Mouse (Mus musculus) forebrain, embryonic 11.5 days (tissue): Measurements from ENCODE around the gene Fgd6. TPM values are rescaled to one million over a fixed set of nuclear protein-coding genes. Genes with fewer than 3 reads are reported as not detected.
A peak's percentile ranks its signal among the peaks of the same experiment; 100 is the strongest.

Experiments used
- ATAC-seq: fragments of 200-750 bp; cut with Nextera tagmentation; replicated peaks from 2 replicates; pipeline ENCODE4 v1.8.0; 2017; ENCODE audit warnings: moderate TSS enrichment; ENCODE audit not compliant: low FRiP score
- DNase-seq: peaks from one replicate; pipeline ENCODE4 v3.0.0-alpha.2; 2017; ENCODE audit warnings: low spot score
- H3K27ac ChIP-seq: fragments of 300-500 bp; sonication (generic); 2 replicates; pipeline ENCODE4 v1.5.1; 2014; ENCODE audit warnings: low read depth, low read length
- H3K27me3 ChIP-seq: fragments of 300-500 bp; sonication (generic); 2 replicates; pipeline ENCODE4 v1.6.1; 2014; ENCODE audit warnings: mild to moderate bottlenecking, low read length, mixed read lengths; ENCODE audit not compliant: control insufficient read depth, insufficient read depth
- H3K36me3 ChIP-seq: fragments of 300-500 bp; sonication (generic); 2 replicates; pipeline ENCODE4 v1.6.1; 2014; ENCODE audit warnings: mild to moderate bottlenecking, low read length, moderate library complexity, mixed read lengths; ENCODE audit not compliant: control insufficient read depth, insufficient read depth
- H3K4me1 ChIP-seq: fragments of 300-500 bp; sonication (generic); replicated peaks from 2 replicates; pipeline ENCODE4 v1.6.1; 2014; ENCODE audit warnings: low read length, mixed read lengths; ENCODE audit not compliant: control insufficient read depth, insufficient read depth
- H3K4me2 ChIP-seq: fragments of 300-500 bp; sonication (generic); 2 replicates; pipeline ENCODE4 v1.6.1; 2014; ENCODE audit warnings: low read depth, mild to moderate bottlenecking, low read length, moderate library complexity, mixed read lengths; ENCODE audit not compliant: severe bottlenecking
- H3K4me3 ChIP-seq: fragments of 300-500 bp; sonication (generic); 2 replicates; pipeline ENCODE4 v1.5.1; 2014; ENCODE audit warnings: low read depth, low read length
- H3K9ac ChIP-seq: fragments of 300-500 bp; sonication (generic); 2 replicates; pipeline ENCODE4 v1.6.1; 2014; ENCODE audit warnings: low read length
- H3K9me3 ChIP-seq: fragments of 300-500 bp; sonication (generic); 2 replicates; pipeline ENCODE4 v1.6.1; 2016; ENCODE audit warnings: low read length, mixed read lengths; ENCODE audit not compliant: control insufficient read depth
- WGBS: fragments of 180-500 bp; shearing (Covaris S2); extraction: QIAGEN DNeasy Blood & Tissue Kit; methylation state at CpG from one replicate; pipeline ENCODE4 v1.1.7; 2014; 5-methylcytosine and 5-hydroxymethylcytosine counted together
- polyA plus RNA-seq: library from polyadenylated mRNA; unstranded; fragments of >200 nt; fragmentation: Nextera tagmentation; extraction: Ambion mirVana; gene quantifications from 2 replicates; pipeline ENCODE4 v1.2.1, GENCODE M21; 2014

Gene Fgd6
- polyA plus RNA-seq, 1 experiment from 2014 or later, result 4.3 TPM

DNA sequence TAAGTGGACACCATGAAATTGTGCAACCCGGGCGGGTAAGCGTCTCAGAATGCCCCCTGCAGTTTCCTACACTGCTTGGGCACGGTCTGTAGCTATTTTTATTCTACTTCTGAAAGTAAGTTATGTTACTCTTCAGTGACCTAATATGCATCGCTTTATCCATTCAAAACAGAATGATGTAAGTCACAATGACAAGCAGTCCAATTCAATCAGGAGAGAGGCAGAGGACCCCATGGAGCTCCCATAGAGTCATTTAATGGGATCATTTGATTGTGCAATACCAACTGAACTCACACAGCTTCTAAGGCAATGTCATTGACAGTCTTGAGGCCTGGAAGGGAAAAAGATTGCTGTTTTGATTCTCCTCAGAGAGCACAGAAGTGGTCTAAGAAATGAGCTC, 87.8 kb downstream of the Fgd6 start:
- Histone ChIP-seq H3K27me3 (no peaks in the 10 kb centered on the region), H3K36me3 (no peaks in the 10 kb centered on the region), H3K4me3 (no peak overlapping the region), H3K9me3 (no peaks in the 10 kb centered on the region), H3K27ac (no peak overlapping the region), H3K4me1 (no peaks in the 10 kb centered on the region), H3K9ac (no peak overlapping the region), H3K4me2 (no peak overlapping the region)
- WGBS, result 95% methylated on average over 5 of the region's 5 CpGs
- DNase-seq (no peak), ATAC-seq (no peak)

DNA sequence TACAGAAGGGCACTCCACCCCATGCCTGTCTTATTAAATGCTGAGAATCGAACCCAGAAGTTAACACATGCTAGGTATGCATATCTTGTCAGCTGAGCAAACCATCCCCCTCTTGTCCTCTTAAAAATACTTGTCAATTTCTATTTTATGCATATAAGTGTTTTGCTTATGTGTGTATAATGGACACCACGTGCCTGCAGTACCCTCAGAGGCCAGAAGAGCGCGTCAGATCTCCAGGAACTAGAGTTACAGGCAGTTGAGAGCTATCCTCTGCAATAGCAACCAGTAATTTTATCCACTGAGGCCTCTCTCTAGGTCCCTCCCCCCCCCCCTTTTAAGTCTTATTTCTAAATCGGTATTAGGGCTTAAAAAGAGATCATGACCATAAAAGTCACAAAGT, 88.6 kb downstream of the Fgd6 start:
- Histone ChIP-seq H3K9me3 (no peaks in the 10 kb centered on the region), H3K9ac (no peak overlapping the region), H3K27me3 (no peaks in the 10 kb centered on the region), H3K4me1 (no peaks in the 10 kb centered on the region), H3K4me3 (no peak overlapping the region), H3K27ac (no peak overlapping the region), H3K36me3 (no peaks in the 10 kb centered on the region), H3K4me2 (no peak overlapping the region)
- DNase-seq (no peak), ATAC-seq (no peak)
- WGBS, result 82% methylated on average over 5 of the region's 5 CpGs

DNA sequence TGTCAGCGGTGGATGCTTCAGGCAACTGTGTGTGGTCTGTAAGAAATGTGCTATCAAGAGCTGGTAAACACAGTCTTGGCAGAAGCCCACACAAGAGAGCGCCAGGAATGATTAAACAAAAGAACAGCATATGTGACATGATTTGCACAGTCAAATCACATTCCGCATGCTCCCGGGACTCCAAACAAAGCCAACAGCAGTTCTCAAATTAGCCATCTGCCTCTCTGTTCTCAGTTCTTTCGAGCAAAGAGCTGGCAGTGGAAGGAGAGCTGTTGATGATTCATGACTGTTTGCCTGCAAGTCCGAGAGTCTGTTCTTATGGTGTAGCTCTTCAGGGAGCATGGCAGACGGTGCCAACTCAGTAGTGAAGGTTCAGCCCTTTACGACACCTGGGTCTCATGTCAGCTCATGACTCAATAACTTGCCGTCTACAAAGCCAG, 93.9 kb downstream of the Fgd6 start:
- ATAC-seq (peak; percentile 61; the same call in 1 of the 2 replicates), DNase-seq (no peak)
- H3K9me3 ChIP-seq, result no peaks in the 10 kb centered on the region
- no peaks in the 10 kb centered on the region for H3K27me3 ChIP-seq
- no peak overlapping the region for H3K4me2 ChIP-seq
- WGBS, result 70% methylated on average over 9 of the region's 9 CpGs
- no peak overlapping the region for H3K9ac ChIP-seq
- H3K4me3 ChIP-seq, result no peak overlapping the region
- peak overlapping the region; percentile 31; the same call in 1 of the 2 replicates for H3K27ac ChIP-seq
- H3K36me3 ChIP-seq, result no peaks in the 10 kb centered on the region
- no peaks in the 10 kb centered on the region for H3K4me1 ChIP-seq

DNA sequence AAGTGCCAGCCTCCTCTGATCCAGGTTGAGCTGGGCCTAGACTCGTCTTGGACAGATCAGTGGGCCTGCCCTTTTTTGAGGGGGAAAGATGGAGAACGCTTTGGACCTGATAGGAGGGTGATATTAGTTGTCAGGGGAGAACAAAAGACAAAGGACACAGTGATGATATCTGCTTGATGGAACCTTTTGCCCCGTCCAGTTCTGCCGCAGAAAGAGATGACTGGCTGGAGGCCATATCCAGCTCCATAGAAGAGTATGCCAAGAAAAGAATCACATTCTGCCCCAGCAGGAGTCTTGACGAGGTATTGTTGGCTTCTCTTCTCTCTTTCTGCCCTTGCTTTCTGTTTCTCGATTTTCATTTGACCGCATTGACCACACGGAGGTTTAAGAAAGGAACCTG, 97.3 kb downstream of the Fgd6 start:
- Histone ChIP-seq H3K27me3 (no peaks in the 10 kb centered on the region), H3K9me3 (no peaks in the 10 kb centered on the region), H3K4me1 (no peaks in the 10 kb centered on the region), H3K36me3 (no peaks in the 10 kb centered on the region), H3K27ac (no peak overlapping the region), H3K9ac (no peak overlapping the region), H3K4me2 (no peak overlapping the region), H3K4me3 (no peak overlapping the region)
- DNase-seq, result no peak
- 83% methylated on average over 8 of the region's 8 CpGs for WGBS
- no peak for ATAC-seq

DNA sequence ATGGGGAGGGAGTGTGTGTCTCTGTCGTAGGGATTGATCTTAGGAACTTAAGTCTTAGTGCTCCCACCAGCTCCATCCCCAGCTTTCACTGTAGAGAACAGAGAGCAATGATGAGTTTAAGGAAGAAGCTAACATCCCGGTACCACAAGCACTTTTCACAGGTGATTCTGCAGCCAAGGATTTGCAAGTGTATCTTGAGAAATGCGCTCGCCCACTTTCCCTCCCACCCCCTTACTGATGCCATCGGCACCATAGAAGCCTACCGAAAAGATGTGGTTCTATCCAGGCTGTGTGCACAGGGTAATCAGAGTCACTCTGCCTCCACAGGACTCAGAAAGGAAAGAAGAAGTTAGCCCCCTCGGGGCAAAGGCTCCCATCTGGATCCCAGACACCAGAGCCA, 97.9 kb downstream of the Fgd6 start:
- 87% methylated on average over 7 of the region's 7 CpGs for WGBS
- no peak for ATAC-seq
- H3K36me3 ChIP-seq, result no peaks in the 10 kb centered on the region

DNA sequence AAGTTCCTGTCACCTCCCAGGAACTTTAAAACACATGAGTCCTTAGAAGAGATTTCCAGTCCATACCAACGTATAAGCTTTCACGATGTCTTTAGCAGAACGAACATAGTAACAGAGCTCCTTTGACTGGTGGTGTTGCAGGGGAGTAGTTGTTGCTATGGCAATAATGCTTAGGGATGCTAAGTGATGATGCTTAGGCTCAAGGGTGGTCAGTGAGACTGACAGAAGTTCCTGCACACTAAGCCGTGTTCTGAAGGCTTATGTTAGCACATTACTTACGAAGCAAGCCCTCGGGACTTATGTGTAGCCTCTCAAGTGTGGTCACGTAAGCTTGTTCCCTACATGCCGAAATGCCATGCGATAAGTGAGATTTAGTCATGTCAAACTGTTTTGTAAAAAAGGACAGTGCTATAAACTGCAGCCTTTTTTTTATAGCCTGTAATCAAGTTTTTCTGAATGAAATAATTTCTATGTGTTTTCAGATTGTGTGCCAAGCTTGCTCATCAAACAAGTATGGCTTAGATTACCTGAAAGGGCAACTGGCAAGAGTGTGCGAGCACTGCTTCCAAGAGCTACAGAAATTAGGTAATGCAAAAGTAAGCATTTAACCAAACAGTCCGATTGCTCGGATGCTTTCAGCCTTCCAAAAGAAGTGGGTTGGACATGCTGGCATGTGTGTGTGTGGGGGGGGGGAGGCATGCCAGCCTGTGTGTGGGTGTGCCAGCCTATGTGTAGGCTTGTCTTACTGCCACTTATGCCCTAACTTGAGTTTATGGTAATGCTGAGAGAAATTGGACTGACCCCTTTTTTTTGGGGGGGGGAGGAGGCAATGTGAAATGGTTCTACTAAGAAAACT, 99.0 kb downstream of the Fgd6 start:
- Histone ChIP-seq H3K27ac (no peak overlapping the region), H3K9me3 (no peaks in the 10 kb centered on the region), H3K4me3 (no peak overlapping the region), H3K36me3 (no peaks in the 10 kb centered on the region), H3K4me2 (no peak overlapping the region), H3K27me3 (no peaks in the 10 kb centered on the region), H3K4me1 (no peaks in the 10 kb centered on the region), H3K9ac (no peak overlapping the region)
- DNase-seq (no peak), ATAC-seq (no peak)
- 94% methylated on average over 12 of the region's 12 CpGs for WGBS

More for the DNA sequence above, 97.9 kb downstream of the Fgd6 start:
- no peak overlapping the region for H3K27ac ChIP-seq
- H3K4me3 ChIP-seq, result no peak overlapping the region
- DNase-seq, result no peak
- H3K9me3 ChIP-seq, result no peaks in the 10 kb centered on the region
- H3K4me2 ChIP-seq, result no peak overlapping the region
- no peak overlapping the region for H3K9ac ChIP-seq
- no peaks in the 10 kb centered on the region for H3K4me1 ChIP-seq
- H3K27me3 ChIP-seq, result no peaks in the 10 kb centered on the region

DNA sequence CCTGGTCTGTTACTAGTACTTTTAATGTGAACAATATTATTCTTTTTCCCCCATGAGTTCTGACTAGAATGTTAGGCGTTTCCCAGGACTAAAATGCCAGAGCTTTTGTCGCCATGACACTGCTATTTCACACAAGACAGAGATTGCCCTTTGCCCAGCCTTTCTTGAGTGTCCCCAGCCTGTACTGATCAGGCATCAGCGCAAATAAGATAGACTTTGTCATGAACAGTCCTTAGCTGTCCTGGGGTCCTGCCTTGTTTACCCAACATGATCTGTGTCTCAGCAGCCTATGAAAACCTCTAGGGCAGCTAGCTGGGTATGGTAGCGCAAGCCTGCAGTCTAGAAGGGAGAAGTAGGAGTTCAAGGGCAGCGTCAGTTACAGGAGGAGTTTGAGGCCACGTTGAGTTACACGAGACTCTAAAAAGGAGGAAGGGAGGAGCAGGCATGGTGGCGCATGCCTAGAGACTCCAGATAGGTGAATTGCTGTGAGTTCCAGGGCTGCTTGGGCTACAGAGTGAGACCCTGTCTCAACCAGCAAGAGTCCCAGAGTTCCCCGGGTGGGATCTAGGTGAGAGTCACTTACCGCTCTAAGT, 103.2 kb downstream of the Fgd6 start:
- no peak overlapping the region for H3K27ac ChIP-seq
- no peak for ATAC-seq
- 94% methylated on average over 10 of the region's 10 CpGs for WGBS
- H3K4me2 ChIP-seq, result no peak overlapping the region
- no peak overlapping the region for H3K9ac ChIP-seq
- no peaks in the 10 kb centered on the region for H3K36me3 ChIP-seq
- H3K4me3 ChIP-seq, result no peak overlapping the region
- no peaks in the 10 kb centered on the region for H3K4me1 ChIP-seq
- no peak for DNase-seq
- no peaks in the 10 kb centered on the region for H3K9me3 ChIP-seq
- no peaks in the 10 kb centered on the region for H3K27me3 ChIP-seq

DNA sequence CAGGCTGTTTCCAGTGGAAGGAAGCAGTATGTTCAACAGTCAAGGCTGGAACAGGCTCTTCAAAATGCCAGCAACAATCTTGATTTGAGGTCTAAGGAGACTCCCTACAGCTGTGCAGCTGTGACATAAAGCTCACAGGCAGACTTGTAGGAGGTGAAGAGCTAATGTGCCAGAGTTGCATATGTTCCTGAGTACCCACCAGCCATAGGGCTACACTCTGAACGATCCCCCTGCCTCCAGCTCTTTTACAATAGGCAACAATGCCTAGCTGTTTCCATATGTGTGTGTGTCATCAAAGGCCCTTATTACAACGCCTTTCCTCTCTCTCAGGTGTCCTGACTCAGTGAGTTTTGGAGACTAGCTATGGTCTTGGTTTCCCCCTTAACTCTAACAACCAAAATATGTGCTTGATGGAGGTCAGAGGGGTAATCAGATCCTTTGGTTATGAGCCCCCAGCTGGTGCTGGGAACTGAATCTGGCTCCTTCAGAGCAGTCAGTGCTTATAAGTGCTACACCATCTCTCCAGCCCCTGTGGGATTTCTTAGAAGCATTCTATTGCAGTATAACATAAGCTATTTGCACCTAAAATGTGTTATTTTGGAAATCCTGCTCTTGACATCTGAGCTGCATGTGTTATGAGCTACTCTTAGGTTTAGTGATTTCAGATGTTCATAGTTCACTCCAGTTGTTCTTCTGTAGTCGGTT, 104.6 kb downstream of the Fgd6 start:
- ATAC-seq, result no peak
- Histone ChIP-seq H3K9me3 (no peaks in the 10 kb centered on the region), H3K27ac (no peak overlapping the region), H3K27me3 (no peaks in the 10 kb centered on the region), H3K9ac (no peak overlapping the region), H3K4me2 (no peak overlapping the region), H3K4me3 (no peak overlapping the region), H3K4me1 (no peaks in the 10 kb centered on the region), H3K36me3 (no peaks in the 10 kb centered on the region)
- no peak for DNase-seq
- WGBS, result 86% methylated on average over 3 of the region's 3 CpGs
